Mouse (Mus musculus): Measurements from ENCODE around the gene Fancc.

DNA sequence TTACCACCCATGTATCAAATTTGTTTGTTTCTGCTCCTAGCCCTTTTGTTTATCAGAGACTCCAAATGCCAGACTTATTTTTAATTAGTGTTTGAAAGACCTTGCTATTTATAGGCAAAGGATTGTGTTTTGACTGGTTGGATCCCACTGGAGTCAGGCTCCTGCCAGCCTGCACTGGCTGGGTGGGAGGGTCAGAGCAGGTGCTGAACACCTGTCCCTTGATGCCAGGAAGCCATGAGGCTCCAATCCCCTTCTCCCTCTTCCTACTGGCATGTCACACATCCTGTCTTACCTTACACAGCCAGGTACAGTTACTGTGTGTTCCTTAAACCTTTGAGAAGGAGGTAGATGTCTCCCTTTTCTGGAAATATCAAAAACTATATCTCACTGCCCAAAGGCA lies 213.8 kb downstream of the Fancc start:
- no peak for TF ChIP-seq CTCF (IDR thresholded peaks at IDR 0.05; ENCODE audit: low read depth)
- no peak for TF ChIP-seq EP300 (optimal IDR thresholded peaks at IDR 0.05)

Measured in stomach, postnatal 0 days (tissue).